Mouse (Mus musculus) B cell, adult 62 days (primary cell): ENCODE results near the gene Atp6v1e1. TPM values are rescaled to one million over a fixed set of nuclear protein-coding genes. Genes with fewer than 3 reads are reported as not detected.

Experiments
- total RNA-seq: library from RNA; stranded (reverse); gene quantifications from 4 replicates; pipeline ENCODE4 v1.2.4, GENCODE M21; 2023

Atp6v1e1 gene
- total RNA-seq: 127 to 140 TPM (median 135 TPM) in 4 replicates

DNA sequence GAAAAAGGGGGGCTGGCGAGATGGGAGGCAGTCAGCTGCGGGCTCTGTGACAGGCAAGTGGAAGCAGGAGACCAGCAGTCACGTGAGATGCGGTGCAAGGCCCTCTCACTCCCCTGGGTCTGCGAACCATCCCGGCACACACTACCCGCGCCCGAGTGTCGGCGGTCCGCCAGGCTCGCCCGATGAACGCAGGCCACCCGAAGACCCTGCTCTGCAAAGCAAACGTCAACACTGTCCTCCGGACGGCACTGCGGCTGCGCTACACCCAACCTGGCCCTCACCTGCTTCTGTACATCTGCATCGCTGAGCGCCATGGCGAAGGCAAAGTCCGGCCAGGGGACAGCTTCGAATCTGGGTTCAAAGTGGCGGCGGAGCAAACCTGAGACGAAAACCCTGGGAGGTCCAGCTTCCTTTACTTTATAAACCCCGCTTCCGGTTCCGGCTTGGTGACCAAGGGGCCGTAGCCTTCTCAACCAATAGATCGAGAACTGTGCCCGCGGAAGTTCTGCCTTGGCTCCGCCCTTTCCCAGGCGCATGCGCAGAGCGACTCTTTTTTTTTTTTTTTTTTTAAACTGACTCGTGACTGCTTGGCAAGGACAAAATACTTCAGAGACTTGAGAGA is at the start of gene Atp6v1e1:
Gene Atp6v1e1, minus strand, starts transcription at position 487 of the 622 bp plus-strand sequence.

DNA sequence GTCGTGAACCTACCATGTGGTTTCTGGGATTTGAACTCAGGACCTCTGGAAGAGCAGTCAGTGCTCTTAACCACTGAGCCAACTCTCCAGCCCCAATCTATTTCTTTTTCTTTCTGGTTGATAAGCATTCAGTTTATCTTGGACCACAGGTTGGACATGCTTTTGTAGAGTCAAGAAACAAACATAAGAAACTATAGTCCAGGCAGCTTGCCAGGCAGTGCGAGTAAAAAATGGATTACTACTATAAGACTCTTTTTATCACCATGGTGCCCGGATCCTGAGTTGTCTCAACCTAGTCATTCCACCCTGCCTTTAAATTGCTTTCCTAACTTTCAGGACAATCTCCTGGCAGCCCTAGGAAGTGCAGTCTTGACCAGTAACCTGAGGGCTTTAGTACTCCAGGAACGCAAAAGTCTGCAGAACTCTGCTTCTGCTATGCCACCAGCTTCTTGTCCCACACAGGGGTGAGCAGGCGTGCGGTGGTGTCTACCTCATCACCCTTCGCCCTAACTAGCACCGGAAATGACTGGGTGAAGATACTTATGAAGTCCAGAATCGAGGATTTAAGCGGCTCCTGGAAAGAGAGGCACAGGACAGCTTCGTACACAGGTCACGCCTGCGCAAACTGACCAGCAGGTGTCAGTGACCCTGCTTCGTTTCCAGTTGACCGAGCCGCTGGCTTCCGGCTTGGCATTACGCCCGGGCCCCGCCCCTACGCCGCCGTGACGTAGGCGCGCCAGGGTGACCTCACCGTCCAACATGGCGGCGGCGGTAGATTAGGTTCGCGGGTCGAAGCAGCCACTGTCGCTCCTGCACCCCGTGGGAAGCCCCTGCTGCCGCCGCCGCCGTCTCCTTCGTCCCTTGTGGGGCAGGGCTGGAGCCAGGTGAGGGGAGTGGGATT is 13.1 kb upstream of the Atp6v1e1 start, which contains the start of gene Bcl2l13:
Gene Bcl2l13, plus strand, starts transcription at position 739 of the 901 bp plus-strand sequence.

DNA sequence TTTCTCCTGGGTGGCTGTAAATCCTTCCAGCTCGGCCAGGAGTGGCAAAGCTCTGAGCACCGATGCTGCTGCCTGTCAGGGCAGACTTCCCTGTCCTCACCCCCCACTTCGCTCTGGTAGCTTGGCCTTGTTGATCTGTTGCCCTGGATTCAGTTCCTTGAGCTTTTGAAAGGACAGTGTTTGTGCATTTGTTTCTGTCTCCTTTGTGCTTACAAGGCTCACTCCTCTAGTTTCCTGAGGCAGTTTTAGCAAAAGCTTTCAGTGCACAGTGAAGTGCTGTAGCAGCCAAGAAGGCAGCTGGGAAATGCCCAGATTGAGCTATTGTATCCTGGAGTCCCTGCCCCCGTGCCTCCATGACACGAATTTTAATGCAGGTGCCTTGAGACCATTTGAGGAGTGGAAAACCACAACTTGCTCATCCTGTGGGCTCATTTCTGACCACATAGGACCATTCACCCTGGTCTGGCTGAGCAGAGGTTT is 49.4 kb downstream of the Atp6v1e1 start, which contains the start of gene Slc25a18:
Gene Slc25a18, plus strand, starts transcription at position 430 of the 480 bp plus-strand sequence.

Other genes with a start within 250 kb of the Atp6v1e1 start
- 34.1 to 46.4 TPM (median 38.0 TPM) in 4 replicates for gene Cecr2, start 156.4 kb downstream of the Atp6v1e1 start, total RNA-seq
- 2.2 to 2.8 TPM (median 2.6 TPM) in 4 replicates for gene Slc25a18, start 49.2 kb downstream of the Atp6v1e1 start, total RNA-seq
- gene Bcl2l13, start 13.4 kb upstream of the Atp6v1e1 start, total RNA-seq: 35.9 to 46.7 TPM (median 42.3 TPM) in 4 replicates
- 49.3 to 53.5 TPM (median 50.8 TPM) in 4 replicates for gene Bid, start 94.1 kb upstream of the Atp6v1e1 start, total RNA-seq